Mouse (Mus musculus) liver, embryonic 14.5 days (tissue): ENCODE measurements around the gene Mmp2.

Experiments used
- CTCF ChIP-seq: IDR thresholded peaks from 2 replicates; pipeline ENCODE4 v1.5.1; 2016; ENCODE audit warnings: antibody characterized with exemption, low read depth, control low read depth
- EP300 ChIP-seq: IDR thresholded peaks from 2 replicates; pipeline ENCODE4 v1.6.1; 2016; ENCODE audit warnings: antibody characterized with exemption, low read depth

DNA sequence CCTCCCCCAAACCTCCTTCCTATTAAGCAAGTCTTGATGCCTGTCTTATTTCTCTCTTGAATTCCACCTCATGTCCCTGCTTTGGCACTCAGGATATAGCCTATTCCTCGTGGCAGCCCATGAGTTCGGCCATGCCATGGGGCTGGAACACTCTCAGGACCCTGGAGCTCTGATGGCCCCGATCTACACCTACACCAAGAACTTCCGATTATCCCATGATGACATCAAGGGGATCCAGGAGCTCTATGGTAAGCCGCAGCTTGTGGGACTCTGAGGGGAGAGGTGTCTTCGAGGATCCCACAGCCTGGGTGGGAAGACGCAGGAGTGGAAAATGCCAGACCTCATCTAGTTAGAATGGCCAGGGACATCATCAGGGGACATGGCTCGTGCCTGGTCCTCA, 12.1 kb downstream of the Mmp2 start:
- no peak for TF ChIP-seq CTCF
- TF ChIP-seq EP300 = no peak
